Mouse (Mus musculus) bone marrow, adult 2 months (tissue): Measurements from ENCODE around the gene Tuba3b.

Experiments
- CTCF ChIP-seq: fragments of 200-500 bp; IDR thresholded peaks from 2 replicates; pipeline ENCODE4 v1.5.1; 2011; ENCODE audit warnings: low read length, control low read depth; ENCODE audit not compliant: control insufficient read depth, insufficient read depth
- POLR2A ChIP-seq: fragments of 200-500 bp; IDR thresholded peaks from 2 replicates; pipeline ENCODE4 v1.6.1; 2011; ENCODE audit warnings: low read depth, mild to moderate bottlenecking, control low read depth, low read length, borderline replicate concordance; ENCODE audit not compliant: control insufficient read depth

- TF ChIP-seq POLR2A: no peak
- TF ChIP-seq CTCF: no peak
These were observed 21.1 kb downstream of the Tuba3b start for GRCm38 (mm10) chr6:145636682-145637081.
